Comparison of ENCODE assay signal across 21 mouse cellular contexts in the genomic region with DNA sequence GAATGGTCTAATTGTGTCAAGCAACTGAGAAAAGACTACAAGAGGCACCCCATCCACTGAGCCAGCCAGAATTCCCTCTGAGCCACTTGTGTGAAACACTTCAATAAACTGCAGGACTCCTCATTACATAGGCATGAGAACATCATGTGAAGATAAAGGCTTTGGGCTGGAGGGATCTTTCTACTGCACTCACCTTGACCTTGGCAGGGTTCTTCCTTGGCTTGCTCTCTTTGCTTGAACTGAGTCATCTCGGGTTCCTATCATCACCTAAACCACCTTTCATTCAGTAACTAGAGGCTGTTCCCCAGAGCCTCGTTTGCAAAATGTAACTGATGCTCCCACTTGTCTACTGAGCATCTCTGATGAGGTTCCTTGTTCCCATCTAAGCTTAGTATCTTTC.
"Had no signal": no experiment of that assay in that cellular context is flagged by ENCODE, and none has a peak within 500 bp of the region (broad histone marks: within the 10 kb centered on the region; RNA-seq: fewer than 3 reads in every experiment).

No protein-coding gene starts in this region.

- ATAC-seq: lung, postnatal 0 days; midbrain, embryonic 13.5 days; midbrain, embryonic 15.5 days had no signal

- H3K4me1 ChIP-seq: lung, embryonic 15.5 days; megakaryocyte, embryonic 14.5 days; midbrain, embryonic 13.5 days; midbrain, embryonic 15.5 days; neural tube, embryonic 13.5 days; neural tube, embryonic 15.5 days had no signal

- H3K9me3 ChIP-seq: lung, embryonic 15.5 days; megakaryocyte, embryonic 14.5 days; midbrain, embryonic 13.5 days; midbrain, embryonic 15.5 days; neural tube, embryonic 13.5 days; neural tube, embryonic 15.5 days had no signal

- H3K4me3 ChIP-seq: lung, embryonic 15.5 days; megakaryocyte, embryonic 14.5 days; midbrain, embryonic 13.5 days; midbrain, embryonic 15.5 days; myocyte; neural tube, embryonic 13.5 days; neural tube, embryonic 15.5 days had no signal

- H3K36me3 ChIP-seq: lung, embryonic 15.5 days; midbrain, embryonic 13.5 days; midbrain, embryonic 15.5 days; neural tube, embryonic 13.5 days; neural tube, embryonic 15.5 days had no signal

- H3K27me3 ChIP-seq: lung, embryonic 15.5 days; megakaryocyte, embryonic 14.5 days; midbrain, embryonic 13.5 days; midbrain, embryonic 15.5 days; neural tube, embryonic 13.5 days; neural tube, embryonic 15.5 days had no signal

- DNase-seq: lung, adult 2 months; lung, postnatal 14 days; lung, postnatal 36 days; retina, postnatal 1 day; right cerebral cortex, adult 18-20 months; right cerebral cortex, postnatal 25 days; right cerebral cortex, postnatal 4 days; spleen, adult 18-20 months; thymus, adult 18-20 months; thymus, postnatal 14 days; thymus, postnatal 36 days had no signal

- H3K4me2 ChIP-seq: lung, embryonic 15.5 days; midbrain, embryonic 11.5 days; midbrain, embryonic 13.5 days; midbrain, embryonic 15.5 days; neural tube, embryonic 13.5 days; neural tube, embryonic 15.5 days had no signal

- H3K9ac ChIP-seq: lung, embryonic 15.5 days; midbrain, embryonic 13.5 days; midbrain, embryonic 15.5 days; neural tube, embryonic 13.5 days; neural tube, embryonic 15.5 days had no signal

- H3K27ac ChIP-seq: lung, embryonic 15.5 days; macrophage; midbrain, embryonic 13.5 days; midbrain, embryonic 15.5 days; neural tube, embryonic 13.5 days; neural tube, embryonic 15.5 days had no signal
